Mouse (Mus musculus): ENCODE measurements at regions not wholly inside any gene's neighbourhood (a gene's known extent, or its start where the extent isn't known, plus 50 kb on each side); places are given as distances from the start of the nearest gene placed in this dataset.
"Not testable (repeated sequence)": the region's sequence is repeated elsewhere in the genome, so short reads cannot be mapped to it uniquely, and the experiment has no call there.

- DNase-seq: no peak
These were observed 103.1 kb downstream of the Cenpf start for GRCm38 (mm10) chr1:189584831-189585230.

- no peak for DNase-seq
These were observed 106.5 kb downstream of the Cenpf start for GRCm38 (mm10) chr1:189581427-189581826.

- DNase-seq: peak; percentile 20 to 33
These were observed 108.5 kb downstream of the Cenpf start for GRCm38 (mm10) chr1:189579358-189579757.

- no peak for DNase-seq
These were observed 111.4 kb downstream of the Cenpf start for GRCm38 (mm10) chr1:189576311-189577002.

- DNase-seq: no peak
These were observed 112.2 kb downstream of the Cenpf start for GRCm38 (mm10) chr1:189575525-189576240.

- no peak for DNase-seq
These were observed 121.4 kb downstream of the Cenpf start for GRCm38 (mm10) chr1:189566491-189566890.

GRCm38 (mm10) chr1:189561831-189562230 lies 126.1 kb downstream of the Cenpf start:
- no peak for DNase-seq

GRCm38 (mm10) chr1:189560576-189560975 lies 127.3 kb downstream of the Cenpf start:
- no peak for DNase-seq

- no peak for DNase-seq
These were observed 137.0 kb downstream of the Cenpf start for GRCm38 (mm10) chr1:189550851-189551250.

GRCm38 (mm10) chr1:189532834-189533233 lies 130.8 kb upstream of the Kcnk2 start:
- no peak for DNase-seq

GRCm38 (mm10) chr1:189526329-189526728 lies 124.3 kb upstream of the Kcnk2 start:
- DNase-seq: no peak

GRCm38 (mm10) chr1:189515476-189515875 lies 113.4 kb upstream of the Kcnk2 start:
- DNase-seq: no peak

GRCm38 (mm10) chr1:189513358-189513757 lies 111.3 kb upstream of the Kcnk2 start:
- no peak for DNase-seq

GRCm38 (mm10) chr1:189507301-189507700 lies 105.2 kb upstream of the Kcnk2 start:
- DNase-seq: not testable (repeated sequence)

GRCm38 (mm10) chr1:189499703-189500102 lies 97.6 kb upstream of the Kcnk2 start:
- no peak for DNase-seq

- no peak for DNase-seq
These were observed 97.1 kb upstream of the Kcnk2 start for GRCm38 (mm10) chr1:189499141-189499540.

GRCm38 (mm10) chr1:189497031-189497430 lies 95.0 kb upstream of the Kcnk2 start:
- no peak for DNase-seq

GRCm38 (mm10) chr1:189495386-189496150 lies 93.5 kb upstream of the Kcnk2 start:
- DNase-seq: no peak

- DNase-seq: no peak
These were observed 92.8 kb upstream of the Kcnk2 start for GRCm38 (mm10) chr1:189494896-189495295.

- no peak for DNase-seq
These were observed 83.3 kb upstream of the Kcnk2 start for GRCm38 (mm10) chr1:189485336-189485735.

GRCm38 (mm10) chr1:189483331-189483730 lies 81.3 kb upstream of the Kcnk2 start:
- DNase-seq: no peak

GRCm38 (mm10) chr1:189478051-189478450 lies 76.0 kb upstream of the Kcnk2 start:
- DNase-seq: no peak

- no peak for DNase-seq
These were observed 74.7 kb upstream of the Kcnk2 start for GRCm38 (mm10) chr1:189476796-189477195.

GRCm38 (mm10) chr1:189473071-189473470 lies 71.0 kb upstream of the Kcnk2 start:
- no peak for DNase-seq

All from B cell, adult 2 months (primary cell).